Mouse (Mus musculus) MEL (cell line): ENCODE measurements around the gene Fam107b. TPM values are rescaled to one million over a fixed set of nuclear protein-coding genes. Genes with fewer than 3 reads are reported as not detected.

ENCODE experiments used
- DNase-seq: peaks from one replicate; pipeline ENCODE4 v3.0.0; 2011; ENCODE audit warnings: low read depth, low spot score
- H3K27ac ChIP-seq: 2 replicates; pipeline ENCODE4 v1.5.1; 2012; ENCODE audit warnings: low read depth, mild to moderate bottlenecking, control low read depth, low read length, moderate library complexity; ENCODE audit not compliant: control insufficient read depth
- H3K27me3 ChIP-seq, 2 experiments: fragments of 150-350 bp in 1 of 2; sonication (generic) in 1 of 2; 2 replicates each; pipeline ENCODE4 v1.6.1; 2012; ENCODE audit warnings: low read length in 2 of 2, mild to moderate bottlenecking in 2 of 2, improper control_type of control experiment in 1 of 2, moderate library complexity in 1 of 2; ENCODE audit not compliant: insufficient read depth in 2 of 2, control insufficient read depth in 1 of 2
- H3K36me3 ChIP-seq, 2 experiments: 2 replicates each; pipeline ENCODE4 v1.6.1; 2012 to 2014; ENCODE audit warnings: low read length in 2 of 2, improper control_type of control experiment in 1 of 2, inconsistent platforms in 1 of 2, mild to moderate bottlenecking in 1 of 2; ENCODE audit not compliant: insufficient read depth in 2 of 2, control insufficient read depth in 1 of 2
- H3K4me1 ChIP-seq, 2 experiments: fragments of 150-350 bp in 1 of 2; sonication (generic) in 1 of 2; 2 replicates each; pipeline ENCODE4 v1.6.1; 2012; ENCODE audit warnings: low read length in 2 of 2, improper control_type of control experiment in 1 of 2, mild to moderate bottlenecking in 1 of 2; ENCODE audit not compliant: insufficient read depth in 2 of 2, control insufficient read depth in 1 of 2
- H3K4me3 ChIP-seq, 2 experiments: fragments of 150-350 bp in 1 of 2; sonication (generic) in 1 of 2; 2 replicates each; pipeline ENCODE4 v1.5.1; 2012; ENCODE audit warnings: low read depth in 2 of 2, low read length in 2 of 2, mild to moderate bottlenecking in 2 of 2, moderate library complexity in 2 of 2, control low read depth in 1 of 2, improper control_type of control experiment in 1 of 2; ENCODE audit not compliant: control insufficient read depth in 1 of 2, insufficient read depth in 1 of 2
- H3K79me2 ChIP-seq: 2 replicates; pipeline ENCODE4 v1.6.1; 2012; ENCODE audit warnings: mild to moderate bottlenecking, low read length, moderate library complexity; ENCODE audit not compliant: control insufficient read depth, poor library complexity, insufficient read depth
- H3K9ac ChIP-seq: 2 replicates; pipeline ENCODE4 v1.6.1; 2012; ENCODE audit warnings: low read depth, mild to moderate bottlenecking, control low read depth, low read length, moderate library complexity; ENCODE audit not compliant: control insufficient read depth, poor library complexity, severe bottlenecking
- H3K9me3 ChIP-seq: fragments of 150-350 bp; sonication (generic); replicated peaks from 2 replicates; pipeline ENCODE4 v1.6.1; 2012; ENCODE audit warnings: mild to moderate bottlenecking, low read length, improper control_type of control experiment, moderate library complexity; ENCODE audit not compliant: insufficient read depth
- BHLHE40 ChIP-seq: IDR thresholded peaks from 2 replicates; pipeline ENCODE4 v1.6.1; 2012; ENCODE audit warnings: low read depth, mild to moderate bottlenecking, inconsistent platforms, low read length, improper control_type of control experiment, borderline replicate concordance
- CHD1 ChIP-seq: IDR thresholded peaks from 2 replicates; pipeline ENCODE4 v1.6.1; 2012; ENCODE audit warnings: low read depth, mild to moderate bottlenecking, inconsistent platforms, low read length, improper control_type of control experiment
- CHD2 ChIP-seq: IDR thresholded peaks from 2 replicates; pipeline ENCODE4 v1.6.1; 2011; ENCODE audit warnings: low read length, improper control_type of control experiment
- CTCF ChIP-seq, 3 experiments: IDR thresholded peaks in 2 of 3; conservative IDR thresholded peaks in 1 of 3; 2 replicates each; pipeline ENCODE4 v1.5.1; 2011 to 2012; ENCODE audit warnings: low read length in 3 of 3, low read depth in 2 of 3, mild to moderate bottlenecking in 2 of 3, improper control_type of control experiment in 1 of 3, inconsistent platforms in 1 of 3, mixed read lengths in 1 of 3, moderate library complexity in 1 of 3; ENCODE audit not compliant: control insufficient read depth in 1 of 3, insufficient read depth in 1 of 3, poor library complexity in 1 of 3, severe bottlenecking in 1 of 3
- E2F4 ChIP-seq: IDR thresholded peaks from 2 replicates; pipeline ENCODE4 v1.6.1; 2011; ENCODE audit warnings: low read depth, low read length, improper control_type of control experiment, borderline replicate concordance
- ELF1 ChIP-seq: IDR thresholded peaks from 2 replicates; pipeline ENCODE4 v1.6.1; 2014; ENCODE audit warnings: low read depth, mild to moderate bottlenecking, inconsistent platforms, low read length, improper control_type of control experiment, moderate library complexity
- EP300 ChIP-seq, 2 experiments: IDR thresholded peaks; 2 replicates each; pipeline ENCODE4 v1.6.1; 2011; ENCODE audit warnings: improper control_type of control experiment in 2 of 2, low read length in 2 of 2, low read depth in 1 of 2, mild to moderate bottlenecking in 1 of 2
- ETS1 ChIP-seq: IDR thresholded peaks from 2 replicates; pipeline ENCODE4 v1.6.1; 2012; ENCODE audit warnings: low read depth, mild to moderate bottlenecking, inconsistent platforms, low read length, improper control_type of control experiment, moderate library complexity
- GABPA ChIP-seq: IDR thresholded peaks from 2 replicates; pipeline ENCODE4 v1.6.1; 2012; ENCODE audit warnings: low read depth, mild to moderate bottlenecking, inconsistent platforms, low read length, improper control_type of control experiment, moderate library complexity
- GATA1 ChIP-seq: IDR thresholded peaks from 2 replicates; pipeline ENCODE4 v1.6.1; 2011; ENCODE audit warnings: low read depth, low read length, improper control_type of control experiment
- HCFC1 ChIP-seq: IDR thresholded peaks from 2 replicates; pipeline ENCODE4 v1.6.1; 2012; ENCODE audit warnings: low read depth, mild to moderate bottlenecking, inconsistent platforms, low read length, improper control_type of control experiment, moderate library complexity
- JUND ChIP-seq: IDR thresholded peaks from 2 replicates; pipeline ENCODE4 v1.6.1; 2011; ENCODE audit warnings: low read depth, mild to moderate bottlenecking, improper control_type of control experiment, low read length
- KAT2A ChIP-seq: conservative IDR thresholded peaks from 2 replicates; pipeline ENCODE4 v1.6.1; 2012; ENCODE audit warnings: low read depth, low read length, improper control_type of control experiment, inconsistent platforms
- MAFK ChIP-seq: IDR thresholded peaks from 2 replicates; pipeline ENCODE4 v1.6.1; 2011; ENCODE audit warnings: low read depth, mild to moderate bottlenecking, low read length, improper control_type of control experiment, borderline replicate concordance
- MAX ChIP-seq: IDR thresholded peaks from 2 replicates; pipeline ENCODE4 v1.6.1; 2011; ENCODE audit warnings: low read length, improper control_type of control experiment
- MAZ ChIP-seq: IDR thresholded peaks from 2 replicates; pipeline ENCODE4 v1.6.1; 2012; ENCODE audit warnings: low read depth, mild to moderate bottlenecking, inconsistent platforms, low read length, improper control_type of control experiment
- MEF2A ChIP-seq: IDR thresholded peaks from 2 replicates; pipeline ENCODE4 v1.6.1; 2014; ENCODE audit warnings: low read depth, mild to moderate bottlenecking, inconsistent platforms, low read length, improper control_type of control experiment; ENCODE audit not compliant: poor library complexity, insufficient replicate concordance, severe bottlenecking; ENCODE audit errors: extremely low read depth
- MXI1 ChIP-seq: IDR thresholded peaks from 2 replicates; pipeline ENCODE4 v1.6.1; 2011; ENCODE audit warnings: mild to moderate bottlenecking, low read depth, low read length, improper control_type of control experiment
- MYB ChIP-seq: IDR thresholded peaks from 2 replicates; pipeline ENCODE4 v1.6.1; 2011; ENCODE audit warnings: mild to moderate bottlenecking, low read depth, low read length, improper control_type of control experiment
- MYC ChIP-seq: IDR thresholded peaks from 2 replicates; pipeline ENCODE4 v1.6.1; 2011; ENCODE audit warnings: low read depth, mild to moderate bottlenecking, low read length, improper control_type of control experiment, moderate library complexity
- NELFE ChIP-seq: IDR thresholded peaks from 2 replicates; pipeline ENCODE4 v1.6.1; 2011; ENCODE audit warnings: low read depth, low read length, improper control_type of control experiment
- NRF1 ChIP-seq: IDR thresholded peaks from 2 replicates; pipeline ENCODE4 v1.6.1; 2014; ENCODE audit warnings: low read depth, mild to moderate bottlenecking, inconsistent platforms, low read length, improper control_type of control experiment, moderate library complexity; ENCODE audit not compliant: poor library complexity, insufficient read depth, severe bottlenecking
- POLR2A ChIP-seq, 2 experiments: IDR thresholded peaks; 2 replicates each; pipeline ENCODE4 v1.6.1; 2011 to 2012; ENCODE audit warnings: low read length in 2 of 2, mild to moderate bottlenecking in 2 of 2, control low read depth in 1 of 2, improper control_type of control experiment in 1 of 2, low read depth in 1 of 2, moderate library complexity in 1 of 2; ENCODE audit not compliant: control insufficient read depth in 1 of 2, insufficient read depth in 1 of 2, poor library complexity in 1 of 2
- POLR2AphosphoS2 ChIP-seq: IDR thresholded peaks from 2 replicates; pipeline ENCODE4 v1.6.1; 2011; ENCODE audit warnings: low read length, improper control_type of control experiment
- POLR2AphosphoS5 ChIP-seq: IDR thresholded peaks from 2 replicates; pipeline ENCODE4 v1.6.1; 2012; ENCODE audit warnings: low read depth, borderline replicate concordance, mild to moderate bottlenecking, inconsistent platforms, low read length, moderate library complexity, mixed read lengths
- RAD21 ChIP-seq: IDR thresholded peaks from 2 replicates; pipeline ENCODE4 v1.6.1; 2011; ENCODE audit warnings: mild to moderate bottlenecking, low read depth, low read length, improper control_type of control experiment
- RCOR1 ChIP-seq: IDR thresholded peaks from 2 replicates; pipeline ENCODE4 v1.6.1; 2012; ENCODE audit warnings: low read depth, mild to moderate bottlenecking, inconsistent platforms, low read length, improper control_type of control experiment
- SIN3A ChIP-seq: IDR thresholded peaks from 2 replicates; pipeline ENCODE4 v1.6.1; 2012; ENCODE audit warnings: low read length, improper control_type of control experiment, inconsistent platforms
- TAL1 ChIP-seq: IDR thresholded peaks from 2 replicates; pipeline ENCODE4 v1.6.1; 2012; ENCODE audit warnings: mild to moderate bottlenecking, inconsistent platforms, low read length, moderate library complexity, mixed read lengths
- TBP ChIP-seq: IDR thresholded peaks from 2 replicates; pipeline ENCODE4 v1.8.0; 2011; ENCODE audit warnings: low read depth, low read length, improper control_type of control experiment
- TCF12 ChIP-seq: IDR thresholded peaks from 2 replicates; pipeline ENCODE4 v1.6.1; 2014; ENCODE audit warnings: low read depth, mild to moderate bottlenecking, inconsistent platforms, low read length, improper control_type of control experiment, moderate library complexity
- UBTF ChIP-seq: IDR thresholded peaks from 2 replicates; pipeline ENCODE4 v1.6.1; 2012; ENCODE audit warnings: low read depth, mild to moderate bottlenecking, inconsistent platforms, low read length, improper control_type of control experiment, moderate library complexity, borderline replicate concordance; ENCODE audit not compliant: insufficient read depth
- USF1 ChIP-seq: IDR thresholded peaks from 2 replicates; pipeline ENCODE4 v1.6.1; 2014; ENCODE audit warnings: low read depth, mild to moderate bottlenecking, inconsistent platforms, low read length, improper control_type of control experiment, moderate library complexity
- USF2 ChIP-seq, 2 experiments: IDR thresholded peaks; 2 replicates each; pipeline ENCODE4 v1.6.1; 2011 to 2012; ENCODE audit warnings: improper control_type of control experiment in 2 of 2, low read length in 2 of 2, borderline replicate concordance in 1 of 2, inconsistent platforms in 1 of 2, low read depth in 1 of 2, mild to moderate bottlenecking in 1 of 2; ENCODE audit not compliant: insufficient read depth in 1 of 2
- ZC3H11A ChIP-seq: IDR thresholded peaks from 2 replicates; pipeline ENCODE4 v1.6.1; 2012; ENCODE audit warnings: low read depth, mild to moderate bottlenecking, inconsistent platforms, low read length, improper control_type of control experiment
- ZKSCAN1 ChIP-seq: IDR thresholded peaks from 2 replicates; pipeline ENCODE4 v1.6.1; 2012; ENCODE audit warnings: low read depth, mild to moderate bottlenecking, inconsistent platforms, low read length, improper control_type of control experiment, moderate library complexity
- ZMIZ1 ChIP-seq: IDR thresholded peaks from 2 replicates; pipeline ENCODE4 v1.6.1; 2012; ENCODE audit warnings: low read depth, mild to moderate bottlenecking, inconsistent platforms, low read length, improper control_type of control experiment, moderate library complexity
- ZNF384 ChIP-seq: IDR thresholded peaks from 2 replicates; pipeline ENCODE4 v1.6.1; 2012; ENCODE audit warnings: low read depth, mild to moderate bottlenecking, inconsistent platforms, low read length, improper control_type of control experiment
- polyA plus RNA-seq, 2 experiments: library from polyadenylated mRNA; stranded (reverse) in 1 of 2; unstranded in 1 of 2; fragments of >175 nt in 1 of 2; fragments of >200 nt in 1 of 2; gene quantifications; 2 replicates each; pipeline versions ENCODE4 v1.2.1 to v1.2.4; 2012; ENCODE audit warnings: low replicate concordance in 2 of 2, low read depth in 1 of 2; ENCODE audit not compliant: insufficient read length in 2 of 2, insufficient read depth in 1 of 2, missing spikeins in 1 of 2
- total RNA-seq: library from RNA; depleted of rRNA; stranded (reverse); fragments of 300-350 nt; gene quantifications from 2 replicates; pipeline ENCODE4 v1.2.3, GENCODE M21; 2012

The Fam107b gene
- total and polyA plus RNA-seq, 3 experiments, result 10.0 to 15.5 TPM; not detected in 1

DNA sequence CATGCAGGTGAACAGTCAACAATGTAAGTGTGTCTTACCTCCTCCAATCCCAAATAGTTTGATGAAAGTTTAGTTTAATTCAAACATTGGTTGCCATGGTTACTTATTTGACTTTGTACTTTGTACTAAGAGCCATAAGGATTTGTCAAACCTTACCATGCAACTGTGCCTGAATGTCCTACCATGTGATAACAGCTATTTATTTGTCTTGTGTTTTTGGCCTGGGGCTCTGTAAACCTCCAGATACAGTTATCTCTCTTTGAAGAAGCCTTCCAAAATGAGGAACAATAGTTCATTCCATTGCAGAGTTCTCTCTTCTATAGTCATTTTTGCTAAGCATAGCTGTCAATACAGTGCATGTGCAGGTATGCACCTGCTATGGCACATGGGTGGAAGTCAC, 72.7 kb downstream of the Fam107b start:
- H3K27ac ChIP-seq, result no peak overlapping the region; the same call in 1 of the 2 replicates
- H3K36me3 ChIP-seq, result peaks cover 0 to 13% of the 10 kb centered on the region in 2 experiments; a peak in 2 of 4 replicates
- peaks cover 11 to 23% of the 10 kb centered on the region in 2 experiments for H3K4me1 ChIP-seq
- DNase-seq, result peak; percentile 84
- no peaks in the 10 kb centered on the region for H3K79me2 ChIP-seq
- H3K4me3 ChIP-seq, result no peak overlapping the region
- no peaks in the 10 kb centered on the region for H3K9me3 ChIP-seq
- no peaks in the 10 kb centered on the region for H3K27me3 ChIP-seq
- no peak overlapping the region for H3K9ac ChIP-seq
- TF ChIP-seq MYC (peak; percentile 57), NRF1 (0 out of 2 replicates have a peak, but pooled peaks have one; percentile 6), NELFE (no peak), RAD21 (no peak), ZKSCAN1 (no peak), HCFC1 (no peak), RCOR1 (peak; percentile 68; the same call in 1 of the 2 replicates), EP300 (IDR thresholded peaks at IDR 0.05; ENCODE audit: low read depth in 1 of 2, low read length in 2 of 2) (peak; percentile 93), TBP (no peak), POLR2AphosphoS5 (no peak), TCF12 (peak; percentile 90), MAFK (no peak), CTCF (IDR thresholded peaks at IDR 0.05 in 2 of 3, conservative IDR thresholded peaks at IDR 0.05 in 1 of 3; ENCODE audit: control insufficient read depth in 1 of 3, insufficient read depth in 1 of 3, low read depth in 2 of 3, low read length in 3 of 3, poor library complexity in 1 of 3, severe bottlenecking in 1 of 3) (no peak), MXI1 (peak; percentile 75), ZMIZ1 (no peak), TAL1 (peak; percentile 64), POLR2AphosphoS2 (no peak), JUND (no peak), ZNF384 (no peak), MAZ (no peak), BHLHE40 (0 out of 2 replicates have a peak, but pooled peaks have one; percentile 6), CHD1 (no peak), GABPA (no peak), USF2 (IDR thresholded peaks at IDR 0.05; ENCODE audit: borderline replicate concordance in 1 of 2, insufficient read depth in 1 of 2, low read depth in 1 of 2, low read length in 2 of 2) (no peak), UBTF (no peak), SIN3A (peak; percentile 58), GATA1 (peak; percentile 91), KAT2A (no peak), MAX (peak; percentile 44), ZC3H11A (no peak), E2F4 (no peak), MEF2A (no peak), USF1 (no peak), ETS1 (peak; percentile 71), POLR2A (IDR thresholded peaks at IDR 0.05; ENCODE audit: control insufficient read depth in 1 of 2, insufficient read depth in 1 of 2, low read depth in 1 of 2, low read length in 2 of 2, poor library complexity in 1 of 2) (no peak), CHD2 (no peak), ELF1 (no peak), MYB (peak; percentile 30; the same call in 1 of the 2 replicates)
